Mouse (Mus musculus): ENCODE data around the gene Npy4r.

GRCm38 (mm10) chr14:34103855-34104254 is 48.4 kb downstream of the Npy4r start:
- no peak for TF ChIP-seq CTCF (IDR thresholded peaks at IDR 0.05 in 2 of 3, conservative IDR thresholded peaks at IDR 0.05 in 1 of 3; ENCODE audit: control insufficient read depth in 1 of 3, insufficient read depth in 1 of 3, low read depth in 2 of 3, low read length in 3 of 3, poor library complexity in 1 of 3, severe bottlenecking in 1 of 3)
- no peak for TF ChIP-seq CHD1 (IDR thresholded peaks at IDR 0.05; ENCODE audit: low read depth, low read length)
